Mouse (Mus musculus) urinary bladder, postnatal 10 days (tissue): ENCODE data around the gene Serinc5.
A peak's percentile ranks its signal among the peaks of the same experiment; 100 is the strongest.

Source experiments
- DNase-seq: peaks from one replicate; pipeline ENCODE4 v3.0.0; 2022; ENCODE audit warnings: low spot score

The Serinc5 gene

DNA sequence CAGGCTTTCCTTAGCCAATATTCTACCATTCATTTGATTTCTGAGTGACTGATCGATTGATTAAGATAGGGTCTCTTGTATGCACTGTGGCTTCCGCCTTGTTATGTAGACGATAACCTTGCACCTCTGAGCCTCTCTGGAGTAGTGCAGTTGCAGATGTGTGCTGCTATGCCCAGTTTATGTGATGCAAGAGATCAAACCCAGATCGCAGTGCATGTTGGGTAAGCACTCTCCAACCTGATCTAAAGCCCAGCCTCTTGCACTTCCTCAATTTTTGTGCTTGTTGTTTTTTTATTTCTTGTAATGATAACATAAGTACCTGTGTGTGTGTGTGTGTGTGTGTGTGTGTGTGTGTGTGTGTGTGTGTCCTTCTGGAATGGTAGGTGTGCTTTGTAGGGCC lies 132.0 kb downstream of the Serinc5 start:
- no peak for DNase-seq

DNA sequence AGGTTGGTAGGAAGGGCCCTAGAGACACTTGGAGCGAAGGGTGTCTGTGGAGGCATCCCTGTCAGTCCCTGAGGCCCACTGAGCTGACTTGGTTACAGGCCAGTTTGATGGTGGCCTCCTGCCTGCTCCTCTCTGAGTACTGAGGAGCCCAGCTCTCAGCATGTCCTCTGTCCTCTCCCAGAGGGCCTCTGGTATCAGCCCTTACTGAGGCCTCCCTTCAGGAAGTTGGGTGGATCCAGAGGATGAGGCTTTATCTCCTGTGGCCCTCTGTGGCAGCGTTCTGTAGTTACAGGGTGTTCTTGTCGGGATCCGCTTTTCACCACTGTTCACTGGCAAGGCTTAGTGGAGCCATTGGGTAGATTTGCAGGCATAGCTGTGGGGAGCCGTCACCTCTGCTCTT lies 132.4 kb downstream of the Serinc5 start:
- DNase-seq: no peak

GRCm38 (mm10) chr13:92750976-92751518 lies 140.2 kb downstream of the Serinc5 start:
- no peak for DNase-seq

GRCm38 (mm10) chr13:92751726-92752565 lies 141.1 kb downstream of the Serinc5 start:
- DNase-seq: peak; percentile 58

DNA sequence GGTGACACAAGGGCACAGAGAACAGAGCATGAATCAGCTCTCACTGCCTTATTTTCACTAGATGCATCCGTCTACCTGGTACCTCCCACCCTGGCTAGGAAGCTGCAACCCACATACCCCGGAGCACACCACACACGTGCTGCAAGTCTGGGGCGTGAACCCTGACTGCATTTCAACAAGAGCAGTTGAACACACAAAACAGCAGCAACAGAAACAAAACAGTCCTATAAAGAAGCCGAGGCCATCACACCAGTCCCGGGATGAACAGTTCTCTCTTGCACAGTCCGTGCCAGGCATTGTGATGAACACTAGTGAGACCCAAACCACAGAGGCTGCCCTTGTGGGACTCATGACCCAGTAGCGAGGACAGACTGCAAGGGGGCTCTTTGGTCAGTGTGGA lies 142.8 kb downstream of the Serinc5 start:
- DNase-seq: no peak

GRCm38 (mm10) chr13:92755036-92755435 lies 144.1 kb downstream of the Serinc5 start:
- no peak for DNase-seq

DNA sequence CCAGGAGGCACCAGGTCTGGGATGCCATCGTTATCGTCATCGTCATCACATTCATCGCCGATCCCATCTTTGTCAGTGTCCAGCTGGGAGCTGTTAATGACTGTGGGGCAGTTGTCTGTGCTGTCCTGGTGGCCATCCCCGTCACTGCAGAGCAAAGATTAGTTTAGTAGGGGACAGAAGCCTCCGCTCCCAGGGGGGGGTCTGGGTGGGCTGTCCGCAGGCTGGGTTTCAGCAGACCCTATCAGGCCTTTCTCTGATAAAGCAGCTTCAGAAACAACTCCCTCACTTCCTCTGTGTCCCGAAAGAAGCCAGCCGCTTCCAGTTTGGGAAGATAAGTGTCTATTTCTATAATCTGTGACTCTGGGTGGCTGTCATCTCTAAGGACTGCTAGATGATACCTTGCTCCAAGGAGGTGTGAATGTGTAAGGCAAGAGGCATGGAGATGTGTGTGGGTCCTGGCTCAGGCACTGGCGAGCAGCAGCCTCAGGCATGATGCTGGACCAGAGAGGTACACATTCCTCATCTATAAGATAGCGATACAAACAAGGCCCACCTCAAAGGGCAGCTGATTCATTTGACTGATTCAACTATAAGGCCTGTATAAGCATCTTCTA lies 147.2 kb downstream of the Serinc5 start:
- no peak for DNase-seq

- no peak for DNase-seq
These were observed 148.2 kb downstream of the Serinc5 start for GRCm38 (mm10) chr13:92759096-92759495.

GRCm38 (mm10) chr13:92760519-92760918 lies 149.6 kb downstream of the Serinc5 start:
- no peak for DNase-seq
